Mouse (Mus musculus) cerebellum, adult (tissue): ENCODE results near the gene Rhob.
A peak's percentile ranks its signal among the peaks of the same experiment; 100 is the strongest.
"Not testable (repeated sequence)": the region's sequence is repeated elsewhere in the genome, so short reads cannot be mapped to it uniquely, and the experiment has no call there.

Source experiments
- ATAC-seq: cut with Nextera tagmentation; 2 replicates; pipeline ENCODE4 v1.9.2; 2017; ENCODE audit warnings: mild to moderate bottlenecking, moderate library complexity, mixed read lengths; ENCODE audit not compliant: insufficient number of reproducible peaks, low FRiP score, low TSS enrichment

The Rhob gene

GRCm38 (mm10) chr12:8482169-8482568 lies 17.6 kb downstream of the Rhob start:
- ATAC-seq, result no peak

GRCm38 (mm10) chr12:8474836-8475387 lies 24.9 kb downstream of the Rhob start:
- no peak for ATAC-seq

- no peak for ATAC-seq
Measured at GRCm38 (mm10) chr12:8472591-8473358, 27.0 kb downstream of the Rhob start.

GRCm38 (mm10) chr12:8472051-8472450 lies 27.8 kb downstream of the Rhob start:
- no peak for ATAC-seq

- no peak for ATAC-seq
Measured at GRCm38 (mm10) chr12:8470962-8471361, 28.8 kb downstream of the Rhob start.

- ATAC-seq, result no peak
Measured at GRCm38 (mm10) chr12:8469742-8470494, 29.9 kb downstream of the Rhob start.

GRCm38 (mm10) chr12:8468221-8468865 lies 31.5 kb downstream of the Rhob start:
- ATAC-seq, result no peak

GRCm38 (mm10) chr12:8467029-8467924 lies 32.5 kb downstream of the Rhob start:
- ATAC-seq, result no peak

- ATAC-seq, result no peak
Measured at GRCm38 (mm10) chr12:8465680-8466079, 34.1 kb downstream of the Rhob start.

GRCm38 (mm10) chr12:8464961-8465360 lies 34.8 kb downstream of the Rhob start:
- no peak for ATAC-seq

GRCm38 (mm10) chr12:8463599-8464160 lies 36.1 kb downstream of the Rhob start:
- ATAC-seq, result no peak

- ATAC-seq, result no peak
Measured at GRCm38 (mm10) chr12:8462533-8462932, 37.3 kb downstream of the Rhob start.

- ATAC-seq, result not testable (repeated sequence)
Measured at GRCm38 (mm10) chr12:8461575-8461974, 38.2 kb downstream of the Rhob start.

GRCm38 (mm10) chr12:8458400-8458799 lies 41.4 kb downstream of the Rhob start:
- no peak for ATAC-seq

GRCm38 (mm10) chr12:8457052-8457451 lies 42.8 kb downstream of the Rhob start:
- ATAC-seq, result no peak

- ATAC-seq, result no peak
Measured at GRCm38 (mm10) chr12:8455046-8455445, 44.8 kb downstream of the Rhob start.

- ATAC-seq, result no peak
Measured at GRCm38 (mm10) chr12:8454487-8454886, 45.3 kb downstream of the Rhob start.

- ATAC-seq, result peak; percentile 65
Measured at GRCm38 (mm10) chr12:8452766-8453621, 46.8 kb downstream of the Rhob start.
